In the genomic region with DNA sequence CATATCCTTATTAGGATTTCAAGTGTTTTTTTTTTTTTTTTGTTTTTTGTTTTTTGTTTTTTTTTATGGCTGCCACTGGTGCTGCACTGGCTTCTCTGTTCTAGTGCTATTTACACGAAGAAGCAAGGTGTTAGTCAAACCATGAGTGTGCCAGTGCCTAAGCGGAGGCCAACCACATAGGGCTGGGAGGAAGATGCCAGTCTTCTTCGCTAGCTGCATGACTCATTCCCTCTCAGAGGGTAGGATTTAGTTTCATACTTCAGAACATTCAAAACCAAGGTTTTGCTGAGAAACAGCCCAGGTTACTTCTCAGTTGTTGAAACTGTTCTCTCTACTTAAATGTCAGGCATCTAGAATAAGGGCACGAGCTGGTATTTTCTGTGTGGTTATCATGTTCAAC, we compare ENCODE assay signal across 21 mouse cellular contexts.
A peak's percentile ranks its signal among the peaks of the same experiment; 100 is the strongest.
DNase-seq lines count a peak whose midpoint lies in the region; ATAC-seq and TF ChIP-seq lines count a peak whose summit lies in the region.
"Had no signal": no experiment of that assay in that cellular context is flagged by ENCODE, and none has a peak within 500 bp of the region (broad histone marks: within the 10 kb centered on the region; RNA-seq: fewer than 3 reads in every experiment).

No protein-coding gene starts in this region.

- H3K4me1 ChIP-seq in midbrain, embryonic 11.5 days (ENCODE audit: control insufficient read depth, insufficient read depth, low read length), result no peaks in the 10 kb centered on the region
- no peaks in the 10 kb centered on the region for H3K4me1 ChIP-seq in midbrain, embryonic 16.5 days (ENCODE audit: control insufficient read depth, insufficient read depth, low read length)
- H3K4me1 ChIP-seq: embryonic facial prominence, embryonic 15.5 days; forebrain, embryonic 12.5 days; heart, embryonic 13.5 days had no signal

- H3K4me3 ChIP-seq in midbrain, embryonic 11.5 days (ENCODE audit: low read depth, low read length), result no peak overlapping the region
- H3K4me3 ChIP-seq in midbrain, embryonic 16.5 days (ENCODE audit: low read depth, low read length), result no peak overlapping the region
- no peak overlapping the region for H3K4me3 ChIP-seq in left cerebral cortex, adult 2 months
- H3K4me3 ChIP-seq: embryonic facial prominence, embryonic 15.5 days; forebrain, embryonic 12.5 days; gastrocnemius, adult 2 months; heart, embryonic 13.5 days; hindbrain, embryonic 15.5 days had no signal

- no peaks in the 10 kb centered on the region for H3K36me3 ChIP-seq in midbrain, embryonic 11.5 days (ENCODE audit: control insufficient read depth, insufficient read depth, low read length)
- no peaks in the 10 kb centered on the region for H3K36me3 ChIP-seq in midbrain, embryonic 16.5 days (ENCODE audit: control insufficient read depth, insufficient read depth, low read length)
- H3K36me3 ChIP-seq: embryonic facial prominence, embryonic 15.5 days; forebrain, embryonic 12.5 days; heart, embryonic 13.5 days; hindbrain, embryonic 15.5 days had no signal

- no peak overlapping the region for H3K9ac ChIP-seq in midbrain, embryonic 11.5 days (ENCODE audit: low read length)
- H3K9ac ChIP-seq in midbrain, embryonic 16.5 days (ENCODE audit: low read depth, low read length), result no peak overlapping the region
- H3K9ac ChIP-seq: embryonic facial prominence, embryonic 15.5 days; forebrain, embryonic 12.5 days; heart, embryonic 13.5 days; hindbrain, embryonic 15.5 days had no signal

- no peaks in the 10 kb centered on the region for H3K9me3 ChIP-seq in midbrain, embryonic 11.5 days (ENCODE audit: control insufficient read depth, low read length)
- H3K9me3 ChIP-seq in midbrain, embryonic 16.5 days (replicated peaks; ENCODE audit: control insufficient read depth, low read length, poor library complexity, severe bottlenecking), result no peaks in the 10 kb centered on the region
- H3K9me3 ChIP-seq: embryonic facial prominence, embryonic 15.5 days; forebrain, embryonic 12.5 days; heart, embryonic 13.5 days; hindbrain, embryonic 15.5 days had no signal

- WGBS in midbrain, embryonic 11.5 days, result 87% methylated on average over 4 of the region's 4 CpGs
- WGBS in midbrain, embryonic 16.5 days, result 88% methylated on average over 4 of the region's 4 CpGs

- DNase-seq in midbrain, embryonic 11.5 days (ENCODE audit: low spot score, missing footprints), result peak; percentile 37
- DNase-seq in T-cell, adult 2 months (ENCODE audit: low spot score), result peak; percentile 11
- DNase-seq in induced T-regulatory cell, adult 2 months (ENCODE audit: low read depth), result peak; percentile 84
- no peak for DNase-seq in layer of hippocampus, postnatal 36 days
- no peak for DNase-seq in left cerebral cortex, adult 2 months (ENCODE audit: extremely low spot score in 1 of 2, low spot score in 2 of 2)
- no peak for DNase-seq in spleen, adult 12 weeks (ENCODE audit: low spot score)
- DNase-seq: adrenal gland, postnatal 10 days; cerebellum, adult 2 months; cerebellum, postnatal 10 days; gastrocnemius, adult 2 months; gastrocnemius, postnatal 25 days; heart, postnatal 36 days; kidney, adult 11 months had no signal

- no peak overlapping the region for H3K27ac ChIP-seq in midbrain, embryonic 11.5 days (ENCODE audit: low read depth, low read length)
- H3K27ac ChIP-seq in midbrain, embryonic 16.5 days (ENCODE audit: low read length), result no peak overlapping the region
- H3K27ac ChIP-seq in left cerebral cortex, adult 2 months, result no peak overlapping the region
- H3K27ac ChIP-seq: embryonic facial prominence, embryonic 15.5 days; forebrain, embryonic 12.5 days; gastrocnemius, adult 2 months; heart, embryonic 13.5 days; hindbrain, embryonic 15.5 days had no signal

- H3K4me2 ChIP-seq in midbrain, embryonic 11.5 days, result no peak overlapping the region
- H3K4me2 ChIP-seq in midbrain, embryonic 16.5 days (ENCODE audit: low read length), result no peak overlapping the region
- H3K4me2 ChIP-seq: embryonic facial prominence, embryonic 15.5 days; forebrain, embryonic 12.5 days; heart, embryonic 13.5 days; hindbrain, embryonic 15.5 days had no signal

- TF ChIP-seq CTCF in left cerebral cortex, adult 2 months (IDR thresholded peaks at IDR 0.05), result no peak

- intact Hi-C loops in left cerebral cortex, adult 2 months (cut with DNase I), result loop anchor here (10.0 kb wide), 1 partner anchor 1654 kb away; the partner anchor contains the start of gene Nrp2

- no peak for ATAC-seq in midbrain, embryonic 11.5 days (ENCODE audit: low FRiP score)
- ATAC-seq in midbrain, embryonic 16.5 days, result no peak
- ATAC-seq: forebrain, embryonic 16.5 days; Patski had no signal

- no peaks in the 10 kb centered on the region for H3K27me3 ChIP-seq in midbrain, embryonic 11.5 days (ENCODE audit: control insufficient read depth, insufficient read depth, low read length)
- no peaks in the 10 kb centered on the region for H3K27me3 ChIP-seq in midbrain, embryonic 16.5 days (ENCODE audit: control insufficient read depth, insufficient read depth, low read depth, low read length)
- H3K27me3 ChIP-seq: CH12.LX; embryonic facial prominence, embryonic 15.5 days; forebrain, embryonic 12.5 days; hindbrain, embryonic 15.5 days; Patski had no signal

Comparison
In these comparisons a context has a peak if more than half of its experiments do, and no peak if none do; other contexts are left out.
1. DNase-seq: peak in midbrain, embryonic 11.5 days (single experiment), T-cell, adult 2 months (single experiment) and induced T-regulatory cell, adult 2 months (single experiment); none in layer of hippocampus, postnatal 36 days (0 of 2), left cerebral cortex, adult 2 months (0 of 2) and spleen, adult 12 weeks (single experiment).